Mouse (Mus musculus) thymus, postnatal 10 days (tissue): ENCODE data around the gene Marcks.
"Not testable (repeated sequence)": the region's sequence is repeated elsewhere in the genome, so short reads cannot be mapped to it uniquely, and the experiment has no call there.

Experiments used
- DNase-seq, 2 experiments: peaks; one replicate each; pipeline ENCODE4 v3.0.0; 2021; ENCODE audit warnings: low spot score in 2 of 2

Gene Marcks

GRCm38 (mm10) chr10:37136981-37137518 lies 1.7 kb downstream of the Marcks start:
- DNase-seq: peak; percentile 88 to 97

GRCm38 (mm10) chr10:37135951-37136751 lies 2.6 kb downstream of the Marcks start:
- peak; percentile 49 to 53 for DNase-seq

- DNase-seq: no peak
Observed at GRCm38 (mm10) chr10:37133876-37134708, 4.6 kb downstream of the Marcks start.

- DNase-seq: no peak
Observed at GRCm38 (mm10) chr10:37132671-37133070, 6.0 kb downstream of the Marcks start.

GRCm38 (mm10) chr10:37129652-37130051 lies 9.1 kb downstream of the Marcks start:
- no peak for DNase-seq

GRCm38 (mm10) chr10:37115329-37115728 lies 23.4 kb downstream of the Marcks start:
- no peak for DNase-seq

GRCm38 (mm10) chr10:37112812-37113211 lies 25.9 kb downstream of the Marcks start:
- no peak for DNase-seq

- no peak for DNase-seq
Observed at GRCm38 (mm10) chr10:37112362-37112761, 26.4 kb downstream of the Marcks start.

GRCm38 (mm10) chr10:37111432-37111831 lies 27.3 kb downstream of the Marcks start:
- no peak for DNase-seq

- no peak for DNase-seq
Observed at GRCm38 (mm10) chr10:37106871-37107627, 31.7 kb downstream of the Marcks start.

GRCm38 (mm10) chr10:37106303-37106702 lies 32.4 kb downstream of the Marcks start:
- DNase-seq: no peak

GRCm38 (mm10) chr10:37102227-37103080 lies 36.3 kb downstream of the Marcks start:
- DNase-seq: no peak

GRCm38 (mm10) chr10:37101733-37102132 lies 37.0 kb downstream of the Marcks start:
- DNase-seq: no peak

GRCm38 (mm10) chr10:37096529-37096928 lies 42.2 kb downstream of the Marcks start:
- no peak for DNase-seq

- no peak for DNase-seq
Observed at GRCm38 (mm10) chr10:37095803-37096202, 42.9 kb downstream of the Marcks start.

- no peak for DNase-seq
Observed at GRCm38 (mm10) chr10:37093306-37093705, 45.4 kb downstream of the Marcks start.

GRCm38 (mm10) chr10:37090411-37090810 lies 48.3 kb downstream of the Marcks start:
- DNase-seq: no peak

- DNase-seq: not testable (repeated sequence)
Observed at GRCm38 (mm10) chr10:37084071-37084470, 54.6 kb downstream of the Marcks start.
